Mouse (Mus musculus): Measurements from ENCODE around the gene Nop58.

The Nop58 gene

DNA sequence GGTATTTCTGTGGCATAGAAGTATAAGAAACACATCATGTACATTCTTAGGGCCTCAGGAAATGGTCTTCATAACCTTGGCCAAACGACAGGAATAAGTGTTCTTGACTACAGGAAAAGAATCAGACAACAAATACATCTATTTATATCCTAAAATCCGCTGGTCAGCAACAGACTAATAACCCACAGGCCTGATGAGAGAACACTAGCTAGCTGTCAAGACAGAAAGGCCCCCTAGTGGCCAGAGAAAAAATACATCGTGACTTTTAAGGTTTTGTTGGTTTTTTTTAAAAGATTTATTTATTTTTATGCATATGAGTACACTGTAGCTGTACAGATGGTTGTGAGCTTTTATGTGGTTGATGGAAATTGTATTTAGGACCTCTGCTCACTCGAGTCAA, 35.1 kb downstream of the Nop58 start:
- peak; percentile 68 for DNase-seq (ENCODE audit: low read depth, low spot score)

- no peak for DNase-seq (ENCODE audit: low read depth, low spot score)
These were observed 40.9 kb downstream of the Nop58 start for GRCm38 (mm10) chr1:59725661-59726060.

DNA sequence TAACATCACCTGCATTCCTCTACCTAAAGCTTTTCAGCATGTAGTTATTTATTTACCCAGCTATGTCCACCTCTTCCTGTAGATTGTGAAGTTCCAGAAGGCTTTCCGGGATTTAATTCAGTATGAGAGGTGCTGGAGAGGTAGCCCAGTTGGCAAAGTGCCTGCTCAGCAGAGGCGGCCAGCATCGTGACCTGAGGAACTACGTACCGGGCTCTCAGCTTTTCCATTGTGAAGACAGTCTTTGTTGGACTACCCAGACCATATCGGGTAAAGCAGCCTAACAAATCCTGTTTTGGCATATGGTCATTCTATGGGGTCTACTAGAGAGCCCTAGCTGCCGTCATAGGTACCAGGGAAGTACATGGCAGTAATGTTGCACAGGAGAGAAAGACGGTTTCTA, 45.3 kb downstream of the Nop58 start:
- no peak for DNase-seq (ENCODE audit: low read depth, low spot score)

- DNase-seq (ENCODE audit: low read depth, low spot score): no peak
These were observed 46.0 kb downstream of the Nop58 start for GRCm38 (mm10) chr1:59730737-59731136.

DNA sequence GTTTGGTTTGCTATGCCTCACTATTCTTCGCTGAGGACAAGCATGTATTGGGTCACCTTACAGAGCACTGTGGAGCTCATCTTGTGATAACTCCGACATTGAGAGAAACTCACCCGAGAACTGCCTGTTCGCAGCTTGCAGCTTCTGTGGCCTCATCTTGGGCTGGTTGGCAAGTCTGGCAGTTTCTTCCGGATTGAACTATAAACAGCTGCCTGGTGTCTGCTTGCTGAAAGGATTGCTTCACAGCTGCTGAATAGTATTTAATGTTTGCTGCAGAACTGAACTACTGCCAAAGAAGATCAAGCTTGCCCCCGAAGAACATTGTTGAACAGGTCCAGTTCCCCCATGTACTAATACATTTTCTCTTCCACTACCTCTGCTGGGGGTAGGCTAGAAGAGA, 49.3 kb downstream of the Nop58 start:
- DNase-seq (ENCODE audit: low read depth, low spot score): no peak

- no peak for DNase-seq (ENCODE audit: low read depth, low spot score)
These were observed 54.1 kb downstream of the Nop58 start for GRCm38 (mm10) chr1:59738768-59739414.

- DNase-seq (ENCODE audit: low read depth, low spot score): no peak
These were observed 55.0 kb downstream of the Nop58 start for GRCm38 (mm10) chr1:59739577-59740354.

GRCm38 (mm10) chr1:59749047-59749446, 64.3 kb downstream of the Nop58 start:
- no peak for DNase-seq (ENCODE audit: low read depth, low spot score)

- peak; percentile 92 for DNase-seq (ENCODE audit: low read depth, low spot score)
These were observed 65.0 kb downstream of the Nop58 start for GRCm38 (mm10) chr1:59749724-59750123.

- DNase-seq (ENCODE audit: low read depth, low spot score): no peak
These were observed 70.5 kb downstream of the Nop58 start for GRCm38 (mm10) chr1:59755298-59755697.

- DNase-seq (ENCODE audit: low read depth, low spot score): no peak
These were observed 73.6 kb downstream of the Nop58 start for GRCm38 (mm10) chr1:59758325-59758724.

DNA sequence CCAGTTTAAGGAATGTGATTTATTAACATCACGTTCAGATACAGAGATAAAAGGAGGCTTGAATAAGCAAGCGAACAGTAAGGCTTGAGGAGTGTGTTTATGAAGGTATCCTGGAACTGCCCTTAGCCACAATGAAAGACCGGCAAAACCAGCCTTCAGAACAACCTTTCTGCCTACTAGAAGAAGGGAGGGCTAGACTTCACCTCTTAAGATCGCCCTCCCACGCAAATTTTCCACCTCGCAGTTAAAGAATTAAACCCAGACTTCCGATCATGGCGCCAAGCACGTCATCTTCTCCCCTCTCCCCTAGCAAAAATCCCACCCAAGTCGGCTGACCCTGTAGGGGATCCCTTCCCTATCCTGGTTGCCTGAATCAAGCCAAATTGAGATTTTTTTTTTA, 77.4 kb downstream of the Nop58 start:
- peak; percentile 35 for DNase-seq (ENCODE audit: low read depth, low spot score)

GRCm38 (mm10) chr1:59762651-59763163, 77.9 kb downstream of the Nop58 start:
- DNase-seq (ENCODE audit: low read depth, low spot score): peak; percentile 82

GRCm38 (mm10) chr1:59763164-59763768, 78.5 kb downstream of the Nop58 start, which contains the start of gene Bmpr2:
Gene Bmpr2, plus strand, starts transcription at chr1:59763400.
- DNase-seq (ENCODE audit: low read depth, low spot score): peak; percentile 86

DNA sequence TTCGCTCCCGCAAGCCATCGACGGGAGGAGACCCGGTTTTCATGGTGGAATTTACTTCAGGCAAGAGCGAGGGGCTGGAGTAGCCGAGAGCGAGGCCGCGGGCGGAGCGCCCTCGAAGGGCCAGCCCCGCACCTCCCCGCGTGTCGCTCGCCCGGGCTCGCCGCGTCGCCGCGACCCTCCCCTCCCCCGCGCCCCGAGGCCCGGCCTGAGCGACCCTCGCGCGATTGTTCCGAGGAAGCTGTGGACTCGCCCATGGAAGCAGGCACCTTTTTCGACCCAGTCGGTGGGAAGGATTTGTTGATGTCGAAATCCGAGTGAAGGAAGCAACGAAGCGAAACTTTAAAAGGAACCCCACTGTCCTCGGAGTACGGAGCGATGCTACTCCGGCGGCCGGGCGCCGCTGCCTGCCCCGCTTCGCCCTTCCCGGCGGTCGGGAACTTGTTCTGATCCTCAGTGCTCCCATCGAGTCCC, 79.0 kb downstream of the Nop58 start:
- peak; percentile 49 for DNase-seq (ENCODE audit: low read depth, low spot score)

- peak; percentile 53 for DNase-seq (ENCODE audit: low read depth, low spot score)
These were observed 79.7 kb downstream of the Nop58 start for GRCm38 (mm10) chr1:59764407-59764971.

GRCm38 (mm10) chr1:59765279-59765678, 80.5 kb downstream of the Nop58 start:
- DNase-seq (ENCODE audit: low read depth, low spot score): no peak

- DNase-seq (ENCODE audit: low read depth, low spot score): no peak
These were observed 81.9 kb downstream of the Nop58 start for GRCm38 (mm10) chr1:59766626-59767025.
